Mouse (Mus musculus) neural tube, embryonic 12.5 days (tissue): ENCODE measurements around the gene Tmed9. TPM values are rescaled to one million over a fixed set of nuclear protein-coding genes. Genes with fewer than 3 reads are reported as not detected.

Experiments
- ATAC-seq: fragments of 200-750 bp; cut with Nextera tagmentation; 2 replicates; pipeline ENCODE4 v1.8.0; 2017; ENCODE audit warnings: low read depth, mild to moderate bottlenecking, moderate TSS enrichment, moderate library complexity; ENCODE audit not compliant: low FRiP score
- H3K27ac ChIP-seq: fragments of 300-500 bp; sonication (generic); 2 replicates; pipeline ENCODE4 v1.5.1; 2016
- H3K27me3 ChIP-seq: fragments of 300-500 bp; sonication (generic); replicated peaks from 2 replicates; pipeline ENCODE4 v1.6.1; 2016; ENCODE audit warnings: mild to moderate bottlenecking
- H3K36me3 ChIP-seq: fragments of 300-500 bp; sonication (generic); 2 replicates; pipeline ENCODE4 v1.6.1; 2016; ENCODE audit warnings: mild to moderate bottlenecking
- H3K4me1 ChIP-seq: fragments of 300-500 bp; sonication (generic); 2 replicates; pipeline ENCODE4 v1.6.1; 2016
- H3K4me2 ChIP-seq: fragments of 300-500 bp; sonication (generic); replicated peaks from 2 replicates; pipeline ENCODE4 v1.6.1; 2016; ENCODE audit warnings: mild to moderate bottlenecking
- H3K4me3 ChIP-seq: fragments of 300-500 bp; sonication (generic); 2 replicates; pipeline ENCODE4 v1.5.1; 2016
- H3K9ac ChIP-seq: fragments of 300-500 bp; sonication (generic); 2 replicates; pipeline ENCODE4 v1.6.1; 2016; ENCODE audit warnings: mild to moderate bottlenecking
- H3K9me3 ChIP-seq: fragments of 300-500 bp; sonication (generic); 2 replicates; pipeline ENCODE4 v1.6.1; 2016; ENCODE audit warnings: mild to moderate bottlenecking
- WGBS: fragments of 180-500 bp; shearing (Covaris S2); methylation state at CpG from one replicate; pipeline ENCODE4 v1.1.7; 2016; 5-methylcytosine and 5-hydroxymethylcytosine counted together
- polyA plus RNA-seq: library from polyadenylated mRNA; unstranded; fragments of >200 nt; fragmentation: Nextera tagmentation; extraction: Ambion mirVana; gene quantifications from 2 replicates; pipeline ENCODE4 v1.2.1, GENCODE M21; 2016

Gene Tmed9
- 109 and 111 TPM in 2 replicates for polyA plus RNA-seq

- no peak for ATAC-seq
- no peak within 1 kb of the TSS for H3K9ac ChIP-seq
These were observed at the start of gene Tmed9 for GRCm38 (mm10) chr13:55573432-55573831. Tmed9 (plus strand) TSS chr13:55573732.

GRCm38 (mm10) chr13:55523951-55524600 is 49.5 kb upstream of the Tmed9 start:
- H3K27ac ChIP-seq: no peak overlapping the region

More at GRCm38 (mm10) chr13:55573432-55573831, at the start of gene Tmed9:
- Histone ChIP-seq H3K27me3 (no peaks in the 10 kb centered on the region), H3K9me3 (no peaks in the 10 kb centered on the region), H3K4me2 (no peak within 1 kb of the TSS), H3K4me3 (no peak within 1 kb of the TSS), H3K36me3 (no peaks in the 10 kb centered on the region), H3K4me1 (peaks cover 17% of the 10 kb centered on the region), H3K27ac (no peak within 1 kb of the TSS)
- WGBS: 98% methylated on average over 2 of the region's 2 CpGs

GRCm38 (mm10) chr13:55525733-55526553 is 47.6 kb upstream of the Tmed9 start:
- WGBS: 81% methylated on average over 16 of the region's 16 CpGs
- no peaks in the 10 kb centered on the region for H3K9me3 ChIP-seq
- H3K4me3 ChIP-seq: no peak overlapping the region
- H3K9ac ChIP-seq: no peak overlapping the region
- H3K36me3 ChIP-seq: peaks cover 21% of the 10 kb centered on the region
- no peak overlapping the region for H3K27ac ChIP-seq
- H3K4me2 ChIP-seq: no peak overlapping the region
- ATAC-seq: no peak
- no peaks in the 10 kb centered on the region for H3K4me1 ChIP-seq
- H3K27me3 ChIP-seq: no peaks in the 10 kb centered on the region

More at GRCm38 (mm10) chr13:55523951-55524600, 49.5 kb upstream of the Tmed9 start:
- peaks cover 4% of the 10 kb centered on the region for H3K36me3 ChIP-seq
- no peaks in the 10 kb centered on the region for H3K27me3 ChIP-seq
- no peak overlapping the region for H3K4me3 ChIP-seq
- ATAC-seq: no peak
- no peak overlapping the region for H3K4me2 ChIP-seq
- H3K9me3 ChIP-seq: 0 out of 2 replicates have a peak, but pooled peaks cover 2% of the 10 kb centered on the region
- H3K4me1 ChIP-seq: no peaks in the 10 kb centered on the region
- WGBS: 93% methylated on average over 23 of the region's 23 CpGs
- no peak overlapping the region for H3K9ac ChIP-seq

GRCm38 (mm10) chr13:55527212-55527611 is 46.3 kb upstream of the Tmed9 start:
- Histone ChIP-seq H3K4me1 (no peaks in the 10 kb centered on the region), H3K9ac (no peak overlapping the region), H3K4me3 (no peak overlapping the region), H3K4me2 (no peak overlapping the region), H3K27ac (no peak overlapping the region), H3K9me3 (no peaks in the 10 kb centered on the region), H3K27me3 (no peaks in the 10 kb centered on the region), H3K36me3 (peaks cover 34% of the 10 kb centered on the region)
- no peak for ATAC-seq
- WGBS: 87% methylated on average over 16 of the region's 16 CpGs

GRCm38 (mm10) chr13:55527834-55528772 is 45.4 kb upstream of the Tmed9 start:
- no peaks in the 10 kb centered on the region for H3K9me3 ChIP-seq
- H3K27me3 ChIP-seq: no peaks in the 10 kb centered on the region
- H3K4me3 ChIP-seq: no peak overlapping the region
- H3K36me3 ChIP-seq: peaks cover 41% of the 10 kb centered on the region
- no peak overlapping the region for H3K9ac ChIP-seq
- H3K27ac ChIP-seq: no peak overlapping the region
- WGBS: 82% methylated on average over 18 of the region's 18 CpGs
- no peak for ATAC-seq
- no peaks in the 10 kb centered on the region for H3K4me1 ChIP-seq
- no peak overlapping the region for H3K4me2 ChIP-seq

- no peak for ATAC-seq
- WGBS: 90% methylated on average over 8 of the region's 8 CpGs
These were observed 44.2 kb upstream of the Tmed9 start, which contains the start of gene Dok3 for GRCm38 (mm10) chr13:55529198-55529915. Dok3 (minus strand) TSS chr13:55529296.

GRCm38 (mm10) chr13:55535191-55535590 is 38.3 kb upstream of the Tmed9 start:
- peak overlapping the region; percentile 97 for H3K4me2 ChIP-seq
- no peak overlapping the region for H3K27ac ChIP-seq
- H3K4me3 ChIP-seq: peak overlapping the region; percentile 83; the same call in 1 of the 2 replicates
- H3K27me3 ChIP-seq: no peaks in the 10 kb centered on the region
- WGBS: 93% methylated on average over 15 of the region's 15 CpGs
- H3K9ac ChIP-seq: peak overlapping the region; percentile 83; the same call in 1 of the 2 replicates
- no peaks in the 10 kb centered on the region for H3K9me3 ChIP-seq
- no peak for ATAC-seq
- peaks cover 13% of the 10 kb centered on the region for H3K4me1 ChIP-seq
- peaks cover 64% of the 10 kb centered on the region for H3K36me3 ChIP-seq

More at GRCm38 (mm10) chr13:55529198-55529915, 44.2 kb upstream of the Tmed9 start, which contains the start of gene Dok3:
- no peaks in the 10 kb centered on the region for H3K9me3 ChIP-seq
- no peak within 1 kb of the TSS for H3K27ac ChIP-seq
- H3K27me3 ChIP-seq: no peaks in the 10 kb centered on the region
- H3K4me1 ChIP-seq: no peaks in the 10 kb centered on the region
- no peak within 1 kb of the TSS for H3K4me3 ChIP-seq
- H3K9ac ChIP-seq: no peak within 1 kb of the TSS
- H3K4me2 ChIP-seq: no peak within 1 kb of the TSS
- H3K36me3 ChIP-seq: peaks cover 54% of the 10 kb centered on the region

GRCm38 (mm10) chr13:55535796-55536193 is 37.7 kb upstream of the Tmed9 start:
- ATAC-seq: no peak
- 21% methylated on average over 17 of the region's 17 CpGs for WGBS
- no peak overlapping the region for H3K27ac ChIP-seq
- peak overlapping the region; percentile 83 for H3K9ac ChIP-seq
- H3K4me3 ChIP-seq: peak overlapping the region; percentile 83
- no peaks in the 10 kb centered on the region for H3K9me3 ChIP-seq
- no peaks in the 10 kb centered on the region for H3K27me3 ChIP-seq
- peak overlapping the region; percentile 97 for H3K4me2 ChIP-seq
- peaks cover 64% of the 10 kb centered on the region for H3K36me3 ChIP-seq
- peaks cover 13% of the 10 kb centered on the region for H3K4me1 ChIP-seq

GRCm38 (mm10) chr13:55536194-55537175 is 37.0 kb upstream of the Tmed9 start, which contains the start of gene Ddx41:
Ddx41 (minus strand) TSS chr13:55536658.
- peak; percentile 97 for ATAC-seq
- Histone ChIP-seq H3K27ac (no peak within 1 kb of the TSS), H3K9ac (peak within 1 kb of the TSS; percentile 83), H3K4me3 (peak within 1 kb of the TSS; percentile 83), H3K9me3 (no peaks in the 10 kb centered on the region), H3K36me3 (peaks cover 65% of the 10 kb centered on the region), H3K4me2 (peak within 1 kb of the TSS; percentile 97), H3K27me3 (no peaks in the 10 kb centered on the region), H3K4me1 (peaks cover 13% of the 10 kb centered on the region)
- under 1% methylated on average over 70 of the region's 70 CpGs for WGBS

- ATAC-seq: no peak
- Histone ChIP-seq H3K4me1 (peaks cover 3% of the 10 kb centered on the region; the same call in 1 of the 2 replicates), H3K27ac (no peak overlapping the region), H3K9ac (no peak overlapping the region), H3K4me3 (no peak overlapping the region), H3K4me2 (no peak overlapping the region), H3K27me3 (no peaks in the 10 kb centered on the region), H3K9me3 (no peaks in the 10 kb centered on the region), H3K36me3 (peaks cover 76% of the 10 kb centered on the region)
- 95% methylated on average over 2 of the region's 2 CpGs for WGBS
These were observed 32.6 kb upstream of the Tmed9 start for GRCm38 (mm10) chr13:55540933-55541332.
